Mouse (Mus musculus): ENCODE data around the gene Coa6. TPM values are rescaled to one million over a fixed set of nuclear protein-coding genes. Genes with fewer than 3 reads are reported as not detected.
"Not testable (repeated sequence)": the region's sequence is repeated elsewhere in the genome, so short reads cannot be mapped to it uniquely, and the experiment has no call there.

Coa6 gene
- total RNA-seq (2022): 10 to 100 TPM; 21.1 to 35.0 (median 23.5) TPM

- DNase-seq: peak; percentile 95
These were observed at the start of gene Coa6 for GRCm38 (mm10) chr8:126422174-126422919. Gene Coa6, plus strand, starts transcription at chr8:126422515.

- no peak for DNase-seq
These were observed 42.7 kb upstream of the Coa6 start for GRCm38 (mm10) chr8:126379580-126379979.

GRCm38 (mm10) chr8:126380141-126380540 is 42.2 kb upstream of the Coa6 start:
- no peak for DNase-seq

- DNase-seq: no peak
These were observed 41.0 kb upstream of the Coa6 start for GRCm38 (mm10) chr8:126381299-126381698.

GRCm38 (mm10) chr8:126382216-126382615 is 40.1 kb upstream of the Coa6 start:
- no peak for DNase-seq

- peak; percentile 13 for DNase-seq
These were observed 39.6 kb upstream of the Coa6 start for GRCm38 (mm10) chr8:126382749-126383148.

- no peak for DNase-seq
These were observed 34.7 kb upstream of the Coa6 start for GRCm38 (mm10) chr8:126387566-126387965.

- DNase-seq: no peak
These were observed 30.8 kb upstream of the Coa6 start for GRCm38 (mm10) chr8:126391541-126391940.

- DNase-seq: no peak
These were observed 26.9 kb upstream of the Coa6 start for GRCm38 (mm10) chr8:126395386-126395785.

GRCm38 (mm10) chr8:126395917-126396316 is 26.4 kb upstream of the Coa6 start:
- no peak for DNase-seq

GRCm38 (mm10) chr8:126398349-126398748 is 24.0 kb upstream of the Coa6 start:
- no peak for DNase-seq

- DNase-seq: not testable (repeated sequence)
These were observed 17.8 kb upstream of the Coa6 start for GRCm38 (mm10) chr8:126404550-126404949.

- no peak for DNase-seq
These were observed 17.3 kb upstream of the Coa6 start for GRCm38 (mm10) chr8:126405030-126405429.

GRCm38 (mm10) chr8:126420834-126421233 is 1.5 kb upstream of the Coa6 start:
- DNase-seq: no peak

- DNase-seq: no peak
These were observed 595 bp downstream of the Coa6 start for GRCm38 (mm10) chr8:126422920-126423300.

GRCm38 (mm10) chr8:126424163-126424562 is 1.8 kb downstream of the Coa6 start:
- no peak for DNase-seq

GRCm38 (mm10) chr8:126424946-126425345 is 2.6 kb downstream of the Coa6 start:
- DNase-seq: no peak

- no peak for DNase-seq
These were observed 7.3 kb downstream of the Coa6 start for GRCm38 (mm10) chr8:126429635-126430034.

- DNase-seq: no peak
These were observed 11.5 kb downstream of the Coa6 start for GRCm38 (mm10) chr8:126433827-126434226.

- no peak for DNase-seq
These were observed 16.6 kb downstream of the Coa6 start for GRCm38 (mm10) chr8:126438937-126439336.

GRCm38 (mm10) chr8:126451158-126451557 is 28.8 kb downstream of the Coa6 start:
- no peak for DNase-seq

- DNase-seq: no peak
These were observed 33.1 kb downstream of the Coa6 start for GRCm38 (mm10) chr8:126455383-126455782.

GRCm38 (mm10) chr8:126460274-126460673 is 38.0 kb downstream of the Coa6 start:
- no peak for DNase-seq

- no peak for DNase-seq
These were observed 39.4 kb downstream of the Coa6 start for GRCm38 (mm10) chr8:126461735-126462134.

GRCm38 (mm10) chr8:126464071-126464470 is 41.8 kb downstream of the Coa6 start:
- no peak for DNase-seq

Data from adrenal gland, adult 8-10 months (tissue).